Mouse (Mus musculus) olfactory bulb, adult 2 months (tissue): ENCODE measurements around the gene Polr3b.

Source experiments
- CTCF ChIP-seq: fragments of 200-500 bp; IDR thresholded peaks from 2 replicates; pipeline ENCODE4 v1.5.1; 2012; ENCODE audit warnings: low read depth, mild to moderate bottlenecking, low read length, moderate library complexity; ENCODE audit not compliant: insufficient read depth
- POLR2A ChIP-seq: fragments of 200-500 bp; IDR thresholded peaks from 2 replicates; pipeline ENCODE4 v1.6.1; 2012; ENCODE audit warnings: mild to moderate bottlenecking, low read depth, low read length, moderate library complexity; ENCODE audit not compliant: insufficient read depth

- no peak for TF ChIP-seq POLR2A
- TF ChIP-seq CTCF: no peak
These were observed 55.8 kb downstream of the Polr3b start for GRCm38 (mm10) chr10:84677871-84678270.
